Mouse (Mus musculus) liver, adult 2 months (tissue): ENCODE measurements at regions not wholly inside any gene's neighbourhood (a gene's known extent, or its start where the extent isn't known, plus 50 kb on each side); places are given as distances from the start of the nearest gene placed in this dataset.

Source experiments
- CTCF ChIP-seq: fragments of 200-500 bp; IDR thresholded peaks from 2 replicates; pipeline ENCODE4 v1.5.1; 2011; ENCODE audit warnings: low read depth, low read length, control low read depth
- POLR2A ChIP-seq: fragments of 200-500 bp; IDR thresholded peaks from 2 replicates; pipeline ENCODE4 v1.6.1; 2011; ENCODE audit warnings: low read length, control low read depth; ENCODE audit not compliant: insufficient read depth; ENCODE audit errors: extremely low read depth

DNA sequence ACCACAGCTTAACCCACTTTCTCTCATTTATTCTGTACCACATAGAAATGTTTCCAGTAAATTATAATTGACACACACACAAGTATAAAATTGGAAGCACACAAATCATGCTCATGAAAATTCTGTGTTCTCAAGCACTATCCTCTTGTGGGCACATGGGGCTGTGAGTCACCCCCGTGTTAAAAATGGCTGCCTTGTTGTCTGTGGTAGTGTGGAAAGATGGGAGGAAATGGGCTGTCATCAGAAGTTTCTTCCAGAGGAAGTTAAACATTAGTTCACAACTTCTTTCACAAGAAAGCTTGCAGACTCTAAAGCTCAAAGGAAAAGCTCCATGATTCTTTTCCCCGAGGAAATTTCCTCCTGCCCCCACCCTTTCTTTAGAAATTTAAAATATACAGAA is 329.5 kb upstream of the Hnrnpa3 start:
- no peak for TF ChIP-seq POLR2A
- no peak for TF ChIP-seq CTCF
